Mouse (Mus musculus): ENCODE data around the gene Gbf1. TPM values are rescaled to one million over a fixed set of nuclear protein-coding genes. Genes with fewer than 3 reads are reported as not detected.
A peak's percentile ranks its signal among the peaks of the same experiment; 100 is the strongest.
"Not testable (repeated sequence)": the region's sequence is repeated elsewhere in the genome, so short reads cannot be mapped to it uniquely, and the experiment has no call there.

Gene Gbf1
- polyA plus RNA-seq, 1 experiment from 2014 or later: 45.0 TPM

GRCm38 (mm10) chr19:46147511-46148371 lies 4.6 kb upstream of the Gbf1 start, which contains the start of gene Pitx3:
Pitx3 (minus strand) TSS chr19:46148326.
- peaks cover 12 to 13% of the 10 kb centered on the region in 2 experiments for H3K4me1 ChIP-seq (ENCODE audit: control insufficient read depth in 2 of 2, insufficient read depth in 2 of 2, low read length in 2 of 2)
- H3K36me3 ChIP-seq (ENCODE audit: control insufficient read depth, insufficient read depth, low read length): no peaks in the 10 kb centered on the region
- 2% methylated on average over 46 of the region's 47 CpGs for WGBS
- H3K4me3 ChIP-seq (ENCODE audit: control insufficient read depth in 1 of 2, insufficient read depth in 1 of 2, low read depth in 1 of 2, low read length in 2 of 2): peak within 1 kb of the TSS; percentile 54 to 58
- H3K4me2 ChIP-seq (ENCODE audit: low read length): peak within 1 kb of the TSS; percentile 96
- H3K27ac ChIP-seq (replicated peaks in 1 of 2; ENCODE audit: control insufficient read depth in 1 of 2, insufficient read depth in 1 of 2, low read depth in 2 of 2, low read length in 2 of 2): no peak within 1 kb of the TSS
- ATAC-seq (ENCODE audit: insufficient number of reproducible peaks, insufficient read depth, low FRiP score, low read depth): no peak
- H3K27me3 ChIP-seq (ENCODE audit: control insufficient read depth, insufficient read depth, low read length): peaks cover 48% of the 10 kb centered on the region
- H3K9me3 ChIP-seq (ENCODE audit: control insufficient read depth, low read length): no peaks in the 10 kb centered on the region
- peak within 1 kb of the TSS; percentile 59 for H3K9ac ChIP-seq (ENCODE audit: low read length)

- Histone ChIP-seq H3K36me3 (ENCODE audit: control insufficient read depth, insufficient read depth, low read length) (no peaks in the 10 kb centered on the region), H3K27ac (replicated peaks in 1 of 2; ENCODE audit: control insufficient read depth in 1 of 2, insufficient read depth in 1 of 2, low read depth in 2 of 2, low read length in 2 of 2) (no peak overlapping the region), H3K9ac (ENCODE audit: low read length) (peak overlapping the region; percentile 59), H3K27me3 (ENCODE audit: control insufficient read depth, insufficient read depth, low read length) (peaks cover 48% of the 10 kb centered on the region), H3K4me2 (ENCODE audit: low read length) (peak overlapping the region; percentile 96), H3K4me3 (ENCODE audit: control insufficient read depth in 1 of 2, insufficient read depth in 1 of 2, low read depth in 1 of 2, low read length in 2 of 2) (peak overlapping the region; percentile 54 to 58), H3K9me3 (ENCODE audit: control insufficient read depth, low read length) (no peaks in the 10 kb centered on the region), H3K4me1 (ENCODE audit: control insufficient read depth in 2 of 2, insufficient read depth in 2 of 2, low read length in 2 of 2) (peaks cover 12 to 17% of the 10 kb centered on the region in 2 experiments)
- peak; percentile 73 for ATAC-seq (ENCODE audit: insufficient number of reproducible peaks, insufficient read depth, low FRiP score, low read depth)
- WGBS: 1% methylated on average over 27 of the region's 27 CpGs
Observed at GRCm38 (mm10) chr19:46148372-46148760, 3.9 kb upstream of the Gbf1 start.

- no peak overlapping the region for H3K9ac ChIP-seq (ENCODE audit: low read length)
- peak overlapping the region; percentile 96 for H3K4me2 ChIP-seq (ENCODE audit: low read length)
- peak overlapping the region in 1 of 2 experiments; percentile 54; a peak in 2 of 4 replicates for H3K4me3 ChIP-seq (ENCODE audit: control insufficient read depth in 1 of 2, insufficient read depth in 1 of 2, low read depth in 1 of 2, low read length in 2 of 2)
- no peaks in the 10 kb centered on the region for H3K36me3 ChIP-seq (ENCODE audit: control insufficient read depth, insufficient read depth, low read length)
- WGBS: 32% methylated on average over 12 of the region's 12 CpGs
- H3K27me3 ChIP-seq (ENCODE audit: control insufficient read depth, insufficient read depth, low read length): peaks cover 48% of the 10 kb centered on the region
- peaks cover 12 to 24% of the 10 kb centered on the region in 2 experiments for H3K4me1 ChIP-seq (ENCODE audit: control insufficient read depth in 2 of 2, insufficient read depth in 2 of 2, low read length in 2 of 2)
- ATAC-seq (ENCODE audit: insufficient number of reproducible peaks, insufficient read depth, low FRiP score, low read depth): no peak
- H3K27ac ChIP-seq (replicated peaks in 1 of 2; ENCODE audit: control insufficient read depth in 1 of 2, insufficient read depth in 1 of 2, low read depth in 2 of 2, low read length in 2 of 2): no peak overlapping the region
- H3K9me3 ChIP-seq (ENCODE audit: control insufficient read depth, low read length): no peaks in the 10 kb centered on the region
Observed at GRCm38 (mm10) chr19:46149091-46149490, 3.2 kb upstream of the Gbf1 start.

GRCm38 (mm10) chr19:46165950-46166349 lies 13.6 kb downstream of the Gbf1 start:
- no peak overlapping the region for H3K4me2 ChIP-seq (ENCODE audit: low read length)
- peaks cover 45% of the 10 kb centered on the region for H3K36me3 ChIP-seq (ENCODE audit: control insufficient read depth, insufficient read depth, low read length)
- H3K4me1 ChIP-seq (ENCODE audit: control insufficient read depth in 2 of 2, insufficient read depth in 2 of 2, low read length in 2 of 2): no peaks in the 10 kb centered on the region
- no peak overlapping the region for H3K27ac ChIP-seq (replicated peaks in 1 of 2; ENCODE audit: control insufficient read depth in 1 of 2, insufficient read depth in 1 of 2, low read depth in 2 of 2, low read length in 2 of 2)
- 88% methylated on average over 3 of the region's 3 CpGs for WGBS
- no peaks in the 10 kb centered on the region for H3K27me3 ChIP-seq (ENCODE audit: control insufficient read depth, insufficient read depth, low read length)
- ATAC-seq (ENCODE audit: insufficient number of reproducible peaks, insufficient read depth, low FRiP score, low read depth): no peak
- H3K9ac ChIP-seq (ENCODE audit: low read length): no peak overlapping the region
- no peak overlapping the region for H3K4me3 ChIP-seq (ENCODE audit: control insufficient read depth in 1 of 2, insufficient read depth in 1 of 2, low read depth in 1 of 2, low read length in 2 of 2)
- H3K9me3 ChIP-seq (ENCODE audit: control insufficient read depth, low read length): no peaks in the 10 kb centered on the region

- H3K4me2 ChIP-seq (ENCODE audit: low read length); H3K9me3 ChIP-seq (ENCODE audit: control insufficient read depth, low read length); H3K4me3 ChIP-seq (ENCODE audit: control insufficient read depth in 1 of 2, insufficient read depth in 1 of 2, low read depth in 1 of 2, low read length in 2 of 2); H3K27ac ChIP-seq (replicated peaks in 1 of 2; ENCODE audit: control insufficient read depth in 1 of 2, insufficient read depth in 1 of 2, low read depth in 2 of 2, low read length in 2 of 2); H3K9ac ChIP-seq (ENCODE audit: low read length); H3K4me1 ChIP-seq (ENCODE audit: control insufficient read depth in 2 of 2, insufficient read depth in 2 of 2, low read length in 2 of 2); H3K27me3 ChIP-seq (ENCODE audit: control insufficient read depth, insufficient read depth, low read length); ATAC-seq (ENCODE audit: insufficient number of reproducible peaks, insufficient read depth, low FRiP score, low read depth): not testable (repeated sequence)
- WGBS: 94% methylated on average over 1 of the region's 2 CpGs
- peaks cover 57% of the 10 kb centered on the region for H3K36me3 ChIP-seq (ENCODE audit: control insufficient read depth, insufficient read depth, low read length)
Observed at GRCm38 (mm10) chr19:46167169-46167568, 14.9 kb downstream of the Gbf1 start.

GRCm38 (mm10) chr19:46169396-46169795 lies 17.1 kb downstream of the Gbf1 start:
- peaks cover 62% of the 10 kb centered on the region for H3K36me3 ChIP-seq (ENCODE audit: control insufficient read depth, insufficient read depth, low read length)
- H3K9me3 ChIP-seq (ENCODE audit: control insufficient read depth, low read length): no peaks in the 10 kb centered on the region
- no peak overlapping the region for H3K4me3 ChIP-seq (ENCODE audit: control insufficient read depth in 1 of 2, insufficient read depth in 1 of 2, low read depth in 1 of 2, low read length in 2 of 2)
- no peak overlapping the region for H3K4me2 ChIP-seq (ENCODE audit: low read length)
- H3K27ac ChIP-seq (replicated peaks in 1 of 2; ENCODE audit: control insufficient read depth in 1 of 2, insufficient read depth in 1 of 2, low read depth in 2 of 2, low read length in 2 of 2): no peak overlapping the region
- H3K4me1 ChIP-seq (ENCODE audit: control insufficient read depth in 2 of 2, insufficient read depth in 2 of 2, low read length in 2 of 2): no peaks in the 10 kb centered on the region
- ATAC-seq (ENCODE audit: insufficient number of reproducible peaks, insufficient read depth, low FRiP score, low read depth): no peak
- H3K27me3 ChIP-seq (ENCODE audit: control insufficient read depth, insufficient read depth, low read length): no peaks in the 10 kb centered on the region
- 89% methylated on average over 3 of the region's 3 CpGs for WGBS
- no peak overlapping the region for H3K9ac ChIP-seq (ENCODE audit: low read length)

- peaks cover 59% of the 10 kb centered on the region for H3K36me3 ChIP-seq (ENCODE audit: control insufficient read depth, insufficient read depth, low read length)
- H3K9ac ChIP-seq (ENCODE audit: low read length): no peak overlapping the region
- no peak overlapping the region for H3K27ac ChIP-seq (replicated peaks in 1 of 2; ENCODE audit: control insufficient read depth in 1 of 2, insufficient read depth in 1 of 2, low read depth in 2 of 2, low read length in 2 of 2)
- H3K4me3 ChIP-seq (ENCODE audit: control insufficient read depth in 1 of 2, insufficient read depth in 1 of 2, low read depth in 1 of 2, low read length in 2 of 2): no peak overlapping the region
- H3K9me3 ChIP-seq (ENCODE audit: control insufficient read depth, low read length): no peaks in the 10 kb centered on the region
- ATAC-seq (ENCODE audit: insufficient number of reproducible peaks, insufficient read depth, low FRiP score, low read depth): no peak
- H3K4me1 ChIP-seq (ENCODE audit: control insufficient read depth in 2 of 2, insufficient read depth in 2 of 2, low read length in 2 of 2): no peaks in the 10 kb centered on the region
- WGBS: 64% methylated on average over 1 of the region's 1 CpGs
- H3K4me2 ChIP-seq (ENCODE audit: low read length): no peak overlapping the region
- H3K27me3 ChIP-seq (ENCODE audit: control insufficient read depth, insufficient read depth, low read length): no peaks in the 10 kb centered on the region
Observed at GRCm38 (mm10) chr19:46169913-46170312, 17.6 kb downstream of the Gbf1 start.

Measured in heart, embryonic 14.5 days (tissue).